Mouse (Mus musculus) cerebellum, adult 9-11 months (tissue): ENCODE data around the gene Olfr701.

ENCODE experiments used
- DNase-seq: peaks from one replicate; pipeline ENCODE4 v3.0.0; 2022

Gene Olfr701

GRCm38 (mm10) chr7:106813829-106814228 is at the start of gene Olfr701:
Gene Olfr701 (plus strand): TSS chr7:106814129.
- DNase-seq: no peak

GRCm38 (mm10) chr7:106788330-106788729 is 25.6 kb upstream of the Olfr701 start:
- DNase-seq: no peak

DNA sequence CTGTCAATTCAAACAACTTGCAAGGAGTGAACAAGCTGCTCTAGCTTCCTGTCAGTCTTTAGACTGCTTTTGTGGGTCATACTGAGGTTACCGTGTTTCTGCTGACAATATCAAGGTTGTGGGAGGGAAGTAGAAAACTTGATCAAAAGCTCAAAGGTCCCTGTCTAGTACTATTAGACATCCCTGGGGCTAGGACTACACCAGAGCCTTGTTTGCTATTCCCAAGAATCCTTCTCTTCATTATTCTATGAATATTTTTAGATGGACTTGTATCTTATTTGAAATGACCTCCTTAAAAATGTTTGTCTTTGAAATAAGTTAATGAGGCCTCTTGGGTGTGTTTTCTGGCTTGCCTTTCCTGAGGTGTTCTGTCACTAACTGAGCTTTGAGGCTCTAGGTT is 20.8 kb upstream of the Olfr701 start, which contains the start of gene Olfr699:
Gene Olfr699, minus strand, starts transcription at position 101 of the 400 bp plus-strand sequence.
- no peak for DNase-seq

GRCm38 (mm10) chr7:106808734-106809133 is 5.2 kb upstream of the Olfr701 start, which contains the start of gene Olfr700:
Gene Olfr700 (minus strand): TSS chr7:106808834.
- no peak for DNase-seq

DNA sequence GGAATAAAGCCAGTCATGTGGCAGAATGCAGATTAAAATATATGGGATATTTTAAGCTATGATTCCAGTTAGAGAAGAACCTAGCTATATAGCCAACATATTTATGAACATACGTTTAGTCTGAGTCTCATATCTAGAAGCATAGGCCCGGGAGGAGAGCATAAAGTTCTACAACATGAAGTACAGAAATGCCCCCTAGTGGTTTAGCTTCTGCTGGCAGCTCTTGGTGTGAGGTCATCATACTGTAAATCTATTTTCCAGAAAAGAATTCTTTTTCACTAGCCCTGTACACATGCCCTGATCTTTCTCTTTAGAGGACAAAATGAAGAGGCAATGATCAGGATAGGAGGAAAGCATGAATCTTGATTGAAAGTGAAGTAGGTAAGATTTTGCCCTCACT is 1.8 kb downstream of the Olfr701 start:
- DNase-seq: no peak

DNA sequence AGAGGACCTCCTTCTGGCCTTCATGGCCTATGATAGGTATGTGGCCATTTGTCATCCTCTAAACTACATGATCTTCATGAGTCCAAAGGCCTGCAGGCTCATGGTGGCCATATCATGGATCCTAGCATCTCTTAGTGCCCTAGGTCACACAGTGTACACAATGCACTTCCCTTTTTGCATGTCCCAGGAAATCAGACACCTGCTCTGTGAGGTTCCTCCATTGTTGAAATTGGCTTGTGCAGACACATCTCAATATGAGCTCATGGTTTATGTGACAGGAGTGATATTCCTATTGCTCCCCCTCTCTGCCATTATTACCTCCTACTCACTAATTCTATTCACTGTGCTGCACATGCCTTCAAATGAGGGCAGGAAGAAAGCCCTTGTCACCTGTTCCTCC is 4.5 kb downstream of the Olfr701 start:
- DNase-seq: no peak

DNA sequence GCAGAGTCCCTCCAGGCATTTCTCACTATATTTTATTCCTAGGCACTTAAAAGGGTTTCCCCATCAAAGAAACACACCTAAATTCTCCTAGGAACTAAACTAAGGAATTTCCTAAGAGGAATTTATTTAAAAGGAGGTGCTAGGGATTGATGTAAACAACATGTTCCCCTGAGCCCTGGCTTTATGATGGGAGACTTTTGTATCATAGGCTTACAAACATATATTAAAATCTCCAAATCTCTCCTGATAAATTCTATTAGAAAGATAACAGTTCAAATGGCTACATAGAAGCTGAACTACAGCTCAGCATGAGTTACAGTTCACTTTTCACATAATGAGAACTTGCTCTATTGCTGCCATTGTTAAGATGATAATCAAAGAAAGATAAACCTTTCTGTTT is 19.9 kb downstream of the Olfr701 start, which contains the start of gene Olfr702:
Gene Olfr702, minus strand, starts transcription at position 101 of the 400 bp plus-strand sequence.
- no peak for DNase-seq

GRCm38 (mm10) chr7:106843060-106843459 is 29.1 kb downstream of the Olfr701 start, which contains the start of gene Olfr703:
Gene Olfr703 (plus strand): TSS chr7:106843360.
- DNase-seq: no peak

DNA sequence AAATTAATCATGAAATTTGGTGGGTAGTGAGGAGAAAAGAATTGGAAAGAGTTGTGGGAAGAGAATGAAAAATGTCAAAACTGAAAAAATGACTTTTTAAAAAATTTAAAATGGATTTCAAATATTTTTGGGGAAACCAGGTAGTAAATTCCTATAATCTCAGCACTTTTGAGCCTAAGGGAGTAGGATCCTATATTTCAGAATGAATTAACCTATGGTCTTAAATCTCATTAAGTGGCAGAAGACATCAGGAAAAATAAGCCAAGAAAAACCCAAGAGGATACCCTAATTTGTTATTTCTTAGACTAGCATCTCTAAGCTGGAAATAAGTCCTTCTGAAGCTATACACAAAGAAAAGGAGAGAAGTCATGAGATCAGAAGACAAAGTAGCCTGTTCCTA is 49.0 kb downstream of the Olfr701 start, which contains the start of gene Olfr704:
Gene Olfr704, plus strand, starts transcription at position 301 of the 400 bp plus-strand sequence.
- DNase-seq: no peak
